Mouse (Mus musculus) hindbrain, embryonic 16.5 days (tissue): ENCODE results near the gene Capzb. TPM values are rescaled to one million over a fixed set of nuclear protein-coding genes. Genes with fewer than 3 reads are reported as not detected.

ENCODE experiments used
- ATAC-seq: fragments of 200-750 bp; cut with Nextera tagmentation; 2 replicates; pipeline ENCODE4 v1.8.0; 2017; ENCODE audit warnings: moderate TSS enrichment, moderate library complexity
- H3K27ac ChIP-seq: fragments of 300-500 bp; sonication (generic); 2 replicates; pipeline ENCODE4 v1.5.1; 2014; ENCODE audit warnings: low read depth, mild to moderate bottlenecking, control low read depth, low read length, moderate library complexity
- H3K27me3 ChIP-seq: fragments of 300-500 bp; sonication (generic); replicated peaks from 2 replicates; pipeline ENCODE4 v1.6.1; 2014; ENCODE audit warnings: low read length; ENCODE audit not compliant: control insufficient read depth, insufficient read depth
- H3K36me3 ChIP-seq: fragments of 300-500 bp; sonication (generic); 2 replicates; pipeline ENCODE4 v1.6.1; 2014; ENCODE audit warnings: mild to moderate bottlenecking, low read length, moderate library complexity, mixed read lengths; ENCODE audit not compliant: control insufficient read depth, insufficient read depth
- H3K4me1 ChIP-seq: fragments of 300-500 bp; sonication (generic); 2 replicates; pipeline ENCODE4 v1.6.1; 2014; ENCODE audit warnings: low read depth, low read length; ENCODE audit not compliant: control insufficient read depth, insufficient read depth
- H3K4me2 ChIP-seq: fragments of 300-500 bp; sonication (generic); 2 replicates; pipeline ENCODE4 v1.6.1; 2014; ENCODE audit warnings: mild to moderate bottlenecking, low read length, control low read depth, moderate library complexity
- H3K4me3 ChIP-seq: fragments of 300-500 bp; sonication (generic); 2 replicates; pipeline ENCODE4 v1.5.1; 2014; ENCODE audit warnings: mild to moderate bottlenecking, low read length, control low read depth, moderate library complexity
- H3K9ac ChIP-seq: fragments of 300-500 bp; sonication (generic); 2 replicates; pipeline ENCODE4 v1.6.1; 2014; ENCODE audit warnings: low read depth, mild to moderate bottlenecking, control low read depth, low read length, moderate library complexity
- H3K9me3 ChIP-seq: fragments of 300-500 bp; sonication (generic); 2 replicates; pipeline ENCODE4 v1.6.1; 2014; ENCODE audit warnings: mild to moderate bottlenecking, low read length, moderate library complexity; ENCODE audit not compliant: control insufficient read depth
- WGBS: fragments of 180-500 bp; shearing (Covaris S2); extraction: QIAGEN DNeasy Blood & Tissue Kit; methylation state at CpG from one replicate; pipeline ENCODE4 v1.1.7; 2014; 5-methylcytosine and 5-hydroxymethylcytosine counted together
- polyA plus RNA-seq: library from polyadenylated mRNA; unstranded; fragments of >200 nt; fragmentation: Nextera tagmentation; extraction: Ambion mirVana; gene quantifications from 2 replicates; pipeline ENCODE4 v1.2.1, GENCODE M21; 2015

Capzb gene
- polyA plus RNA-seq, 1 experiment from 2014 or later: 339 TPM

DNA sequence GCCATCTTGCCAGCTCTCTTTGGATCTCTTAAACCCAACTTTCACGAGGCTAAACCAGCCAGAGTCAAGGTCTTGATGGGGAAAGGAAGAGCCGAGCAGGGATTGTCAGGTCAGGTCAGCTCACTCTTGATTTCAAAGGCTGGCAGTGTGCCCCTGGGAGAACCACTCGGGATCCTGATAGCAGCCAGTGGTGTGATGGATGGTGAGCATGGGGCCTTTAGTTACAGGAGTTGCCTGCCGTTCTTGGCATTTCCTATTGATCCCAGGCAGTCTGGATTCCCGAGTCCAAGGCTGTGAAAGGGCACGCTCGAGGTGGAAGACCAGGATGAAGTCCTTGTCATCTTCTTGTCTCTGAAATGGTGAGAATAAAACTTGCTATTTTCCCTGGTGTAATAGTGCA lies 9.9 kb downstream of the Capzb start:
- H3K9ac ChIP-seq: no peak overlapping the region
- no peak overlapping the region for H3K4me2 ChIP-seq
- H3K9me3 ChIP-seq: no peaks in the 10 kb centered on the region
- no peak overlapping the region for H3K27ac ChIP-seq
- no peak overlapping the region for H3K4me3 ChIP-seq
- 62% methylated on average over 7 of the region's 7 CpGs for WGBS
- no peaks in the 10 kb centered on the region for H3K27me3 ChIP-seq
- H3K4me1 ChIP-seq: 0 out of 2 replicates have a peak, but pooled peaks cover under 1% of the 10 kb centered on the region
- ATAC-seq: no peak
- H3K36me3 ChIP-seq: peaks cover 5% of the 10 kb centered on the region

DNA sequence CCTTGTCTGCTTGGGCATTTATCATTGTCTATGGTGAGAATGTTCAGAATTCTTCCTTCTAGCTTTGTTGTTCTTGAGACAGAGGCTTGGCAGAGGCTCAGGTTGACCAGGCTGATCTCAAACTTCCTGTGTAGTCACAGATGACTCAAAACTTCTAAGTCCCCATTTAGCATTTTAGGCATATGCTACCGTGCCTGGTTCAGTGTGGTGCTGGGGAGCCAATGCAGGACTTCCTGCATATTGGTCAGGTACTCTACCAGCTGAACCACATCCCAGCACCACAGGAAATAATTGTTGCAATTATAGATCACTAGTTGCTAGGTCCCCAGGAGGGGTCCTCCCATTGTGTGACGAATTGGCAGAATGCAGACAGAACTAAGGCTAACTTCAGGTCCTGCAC lies 10.7 kb downstream of the Capzb start:
- H3K9me3 ChIP-seq: no peaks in the 10 kb centered on the region
- H3K27me3 ChIP-seq: no peaks in the 10 kb centered on the region
- no peak overlapping the region for H3K4me2 ChIP-seq
- H3K9ac ChIP-seq: no peak overlapping the region
- no peak overlapping the region for H3K4me3 ChIP-seq
- peaks cover 8% of the 10 kb centered on the region for H3K4me1 ChIP-seq
- H3K27ac ChIP-seq: no peak overlapping the region
- peaks cover 5% of the 10 kb centered on the region for H3K36me3 ChIP-seq
- WGBS: 71% methylated on average over 2 of the region's 2 CpGs
- no peak for ATAC-seq

DNA sequence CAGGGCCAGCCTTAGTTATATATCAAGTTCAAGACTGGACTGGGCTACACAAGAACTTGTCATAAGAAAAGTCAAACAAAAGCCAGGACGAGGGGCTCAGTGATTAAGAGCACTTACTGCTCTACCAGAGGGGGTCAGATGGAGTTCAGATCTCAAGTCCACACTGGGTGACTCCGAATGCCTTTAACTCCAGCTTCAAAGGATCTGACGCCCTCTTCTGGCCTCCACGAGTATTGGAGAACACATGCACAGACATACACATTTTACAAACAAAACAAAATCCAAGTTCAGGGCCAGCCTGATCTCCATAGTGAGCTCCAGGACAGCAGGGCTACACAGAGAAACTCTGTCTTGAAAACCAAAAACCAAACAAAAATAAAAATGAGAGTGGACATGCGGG lies 13.1 kb downstream of the Capzb start:
- Histone ChIP-seq H3K9me3 (no peaks in the 10 kb centered on the region), H3K4me1 (peaks cover 16% of the 10 kb centered on the region), H3K4me3 (no peak overlapping the region), H3K27me3 (no peaks in the 10 kb centered on the region), H3K27ac (no peak overlapping the region), H3K36me3 (no peaks in the 10 kb centered on the region), H3K4me2 (no peak overlapping the region), H3K9ac (no peak overlapping the region)
- 65% methylated on average over 5 of the region's 5 CpGs for WGBS
- ATAC-seq: no peak

DNA sequence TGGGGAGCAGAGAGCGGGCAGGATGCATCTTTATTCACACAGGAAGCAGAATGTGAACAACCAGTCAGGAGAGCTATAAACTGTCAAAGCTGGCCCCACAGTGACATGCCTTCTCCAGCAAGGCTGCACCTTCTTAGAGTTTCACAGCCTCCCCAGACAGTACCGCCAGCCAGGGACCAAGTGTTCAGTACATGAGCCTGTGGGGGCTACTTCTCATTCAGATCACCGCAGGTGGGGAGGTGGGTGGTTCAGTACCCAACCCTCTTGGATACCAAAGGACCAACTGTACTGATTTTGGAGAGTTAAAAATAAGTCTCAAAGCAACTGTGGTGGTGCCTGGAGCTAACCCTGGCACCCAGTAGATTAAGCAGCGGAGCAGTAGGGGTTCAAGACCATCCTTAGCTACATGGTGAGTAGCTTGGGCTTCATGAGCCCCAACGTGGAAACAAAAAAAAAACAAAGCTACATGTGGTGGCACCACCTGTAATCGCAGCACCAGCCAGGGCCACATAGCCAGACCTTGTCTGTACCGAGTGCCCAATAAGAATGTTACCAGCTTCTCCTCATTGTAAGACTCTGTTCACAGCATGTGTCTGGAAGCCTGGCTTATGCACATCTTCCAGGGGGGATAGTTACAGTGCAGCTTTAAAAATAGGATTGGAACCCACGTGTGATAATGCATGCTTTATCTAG lies 13.8 kb downstream of the Capzb start:
- no peak overlapping the region for H3K27ac ChIP-seq
- no peak overlapping the region for H3K4me3 ChIP-seq
- 88% methylated on average over 8 of the region's 8 CpGs for WGBS
- no peaks in the 10 kb centered on the region for H3K36me3 ChIP-seq
- H3K4me2 ChIP-seq: no peak overlapping the region
- no peaks in the 10 kb centered on the region for H3K9me3 ChIP-seq
- H3K27me3 ChIP-seq: no peaks in the 10 kb centered on the region
- no peak for ATAC-seq
- H3K9ac ChIP-seq: no peak overlapping the region
- H3K4me1 ChIP-seq: peaks cover 16% of the 10 kb centered on the region

DNA sequence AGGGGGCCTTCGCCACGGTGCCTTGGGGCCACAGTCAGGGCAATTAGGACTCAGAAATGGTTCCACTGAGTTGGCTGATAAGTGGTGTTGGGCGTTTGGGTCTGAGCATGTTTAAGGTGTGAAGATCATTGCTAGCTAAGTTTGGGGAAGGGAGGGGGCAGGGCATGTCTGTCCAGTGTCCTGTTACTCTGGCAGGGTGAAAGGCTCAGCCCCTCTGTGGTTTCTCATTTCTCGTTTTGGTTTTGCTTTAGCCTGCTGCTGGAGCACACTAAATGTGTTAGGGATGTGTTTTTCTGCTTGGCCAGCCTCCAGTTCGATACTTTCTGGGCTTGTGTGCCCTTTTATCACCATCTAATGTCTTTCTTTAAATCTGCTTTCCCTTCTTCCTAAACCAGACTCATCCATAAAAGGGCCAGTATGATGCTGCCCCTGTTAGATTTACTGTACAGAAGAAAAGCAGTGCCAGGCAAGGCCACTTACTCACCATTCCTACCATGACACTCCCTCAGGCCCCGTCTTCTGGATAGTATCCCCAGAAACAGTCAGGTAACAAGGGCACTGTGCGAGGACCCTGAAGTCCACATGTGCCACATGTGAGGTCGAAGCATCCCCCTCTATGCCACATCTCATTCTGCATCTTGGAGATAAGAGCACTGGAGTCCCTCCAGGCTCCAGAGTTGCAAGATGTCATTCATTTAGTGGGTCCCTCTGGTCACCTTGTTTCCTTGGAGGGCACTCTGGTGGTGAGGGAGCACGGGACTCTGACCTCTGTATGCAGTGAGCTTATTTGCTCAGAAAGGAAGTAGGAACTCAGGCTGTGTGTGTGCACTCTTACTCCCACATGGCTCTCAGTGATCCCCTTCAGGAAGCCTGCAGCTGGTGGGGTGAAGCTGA lies 15.8 kb downstream of the Capzb start:
- ATAC-seq: no peak
- Histone ChIP-seq H3K36me3 (no peaks in the 10 kb centered on the region), H3K27me3 (no peaks in the 10 kb centered on the region), H3K9me3 (no peaks in the 10 kb centered on the region), H3K9ac (no peak overlapping the region), H3K4me1 (peaks cover 23% of the 10 kb centered on the region), H3K4me2 (no peak overlapping the region), H3K27ac (0 out of 2 replicates have a peak overlapping the region, but pooled peaks have one; percentile 4), H3K4me3 (no peak overlapping the region)
- WGBS: 60% methylated on average over 9 of the region's 9 CpGs

- H3K4me1 ChIP-seq: peaks cover 27% of the 10 kb centered on the region
- WGBS: 77% methylated on average over 5 of the region's 5 CpGs
- no peaks in the 10 kb centered on the region for H3K36me3 ChIP-seq
- H3K9ac ChIP-seq: no peak overlapping the region
- H3K9me3 ChIP-seq: no peaks in the 10 kb centered on the region
- ATAC-seq: no peak; the same call in 1 of the 2 replicates
- no peak overlapping the region for H3K4me3 ChIP-seq
- H3K27me3 ChIP-seq: no peaks in the 10 kb centered on the region
- H3K27ac ChIP-seq: 0 out of 2 replicates have a peak overlapping the region, but pooled peaks have one; percentile 1
- no peak overlapping the region for H3K4me2 ChIP-seq
These were observed 16.6 kb downstream of the Capzb start for GRCm38 (mm10) chr4:139209130-139209840.

- 66% methylated on average over 17 of the region's 17 CpGs for WGBS
- ATAC-seq: no peak
- Histone ChIP-seq H3K4me3 (no peak overlapping the region), H3K4me1 (peaks cover 37% of the 10 kb centered on the region), H3K9me3 (no peaks in the 10 kb centered on the region), H3K4me2 (no peak overlapping the region), H3K27ac (no peak overlapping the region), H3K36me3 (no peaks in the 10 kb centered on the region), H3K27me3 (no peaks in the 10 kb centered on the region), H3K9ac (no peak overlapping the region)
These were observed 19.5 kb downstream of the Capzb start for GRCm38 (mm10) chr4:139211975-139212831.

GRCm38 (mm10) chr4:139213086-139213485 lies 20.4 kb downstream of the Capzb start:
- Histone ChIP-seq H3K9ac (no peak overlapping the region), H3K27me3 (no peaks in the 10 kb centered on the region), H3K9me3 (no peaks in the 10 kb centered on the region), H3K4me1 (peaks cover 31% of the 10 kb centered on the region), H3K36me3 (no peaks in the 10 kb centered on the region), H3K4me2 (no peak overlapping the region), H3K4me3 (no peak overlapping the region), H3K27ac (no peak overlapping the region)
- no peak for ATAC-seq
- 75% methylated on average over 10 of the region's 10 CpGs for WGBS
